Mouse (Mus musculus) thymus, adult 2 months (tissue): Measurements from ENCODE around the gene Tdp1. TPM values are rescaled to one million over a fixed set of nuclear protein-coding genes. Genes with fewer than 3 reads are reported as not detected.

Experiments
- DNase-seq: peaks from one replicate; pipeline ENCODE4 v3.0.0; 2021
- H3K27ac ChIP-seq: fragments of 200-500 bp; 2 replicates; pipeline ENCODE4 v1.5.1; 2012; ENCODE audit warnings: low read length, control low read depth; ENCODE audit not compliant: control insufficient read depth, insufficient read depth
- H3K27me3 ChIP-seq: fragments of 200-500 bp; 2 replicates; pipeline ENCODE4 v1.6.1; 2012; ENCODE audit warnings: mild to moderate bottlenecking, low read length, moderate library complexity, mixed read lengths; ENCODE audit not compliant: control insufficient read depth, insufficient read depth
- H3K36me3 ChIP-seq: fragments of 200-500 bp; 2 replicates; pipeline ENCODE4 v1.6.1; 2012; ENCODE audit warnings: mild to moderate bottlenecking, low read length, moderate library complexity; ENCODE audit not compliant: control insufficient read depth, insufficient read depth
- H3K4me1 ChIP-seq: fragments of 200-500 bp; replicated peaks from 2 replicates; pipeline ENCODE4 v1.6.1; 2012; ENCODE audit warnings: low read length; ENCODE audit not compliant: control insufficient read depth, insufficient read depth
- H3K4me3 ChIP-seq: fragments of 200-500 bp; 2 replicates; pipeline ENCODE4 v1.5.1; 2012; ENCODE audit warnings: mild to moderate bottlenecking, low read length, control low read depth, moderate library complexity; ENCODE audit not compliant: control insufficient read depth, insufficient read depth
- CTCF ChIP-seq: fragments of 200-500 bp; IDR thresholded peaks from 2 replicates; pipeline ENCODE4 v1.5.1; 2012; ENCODE audit warnings: mild to moderate bottlenecking, control low read depth, low read length, moderate library complexity, borderline replicate concordance; ENCODE audit not compliant: control insufficient read depth, poor library complexity, insufficient read depth; ENCODE audit errors: extremely low read depth
- POLR2A ChIP-seq: fragments of 200-500 bp; IDR thresholded peaks from 2 replicates; pipeline ENCODE4 v1.6.1; 2012; ENCODE audit warnings: mild to moderate bottlenecking, low read length, control low read depth, moderate library complexity; ENCODE audit not compliant: control insufficient read depth, poor library complexity, insufficient read depth; ENCODE audit errors: extremely low read depth
- WGBS: fragments of 180-500 bp; shearing (Covaris S2); methylation state at CpG from one replicate; pipeline ENCODE4 v1.1.7; 2018; 5-methylcytosine and 5-hydroxymethylcytosine counted together
- polyA plus RNA-seq: library from polyadenylated mRNA; depleted of rRNA; stranded (reverse); fragments of >200 nt; gene quantifications from 2 replicates; pipeline ENCODE4 v1.2.3, GENCODE M21; 2012

Gene Tdp1
- polyA plus RNA-seq, 1 experiment, result 33.9 TPM

GRCm38 (mm10) chr12:99849996-99850395 is 34.3 kb upstream of the Tdp1 start:
- TF ChIP-seq POLR2A, result no peak
- TF ChIP-seq CTCF, result no peak
- Histone ChIP-seq H3K4me1 (no peaks in the 10 kb centered on the region), H3K27me3 (no peaks in the 10 kb centered on the region), H3K27ac (no peak overlapping the region), H3K4me3 (no peak overlapping the region), H3K36me3 (no peaks in the 10 kb centered on the region)
- WGBS, result 97% methylated on average over 2 of the region's 2 CpGs
- DNase-seq, result no peak

GRCm38 (mm10) chr12:99853323-99854258 is 30.7 kb upstream of the Tdp1 start:
- H3K4me3 ChIP-seq, result no peak overlapping the region
- 96% methylated on average over 14 of the region's 14 CpGs for WGBS
- H3K4me1 ChIP-seq, result no peaks in the 10 kb centered on the region
- no peaks in the 10 kb centered on the region for H3K36me3 ChIP-seq
- H3K27ac ChIP-seq, result no peak overlapping the region
- no peak for DNase-seq
- TF ChIP-seq POLR2A (no peak), CTCF (no peak)
- H3K27me3 ChIP-seq, result no peaks in the 10 kb centered on the region

DNA sequence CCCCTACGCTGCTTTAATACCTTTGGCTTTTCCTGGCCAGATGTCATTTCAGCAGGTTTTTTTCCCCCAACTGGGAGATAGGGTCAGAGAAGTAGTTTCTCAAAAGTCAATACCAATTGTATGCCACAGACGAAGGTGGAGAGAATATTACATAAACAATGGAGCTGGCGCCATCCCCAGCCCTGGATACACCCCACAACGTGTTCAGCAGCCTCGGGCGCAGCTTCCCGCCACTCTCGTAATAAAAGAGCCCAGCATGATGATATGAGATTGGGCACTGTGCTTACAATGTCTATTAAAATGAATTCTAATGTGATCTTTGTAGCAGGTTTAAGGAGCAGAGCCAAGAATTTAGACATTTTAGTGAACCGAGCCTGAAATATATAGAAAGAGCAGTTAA is 28.3 kb upstream of the Tdp1 start:
- DNase-seq, result no peak
- Histone ChIP-seq H3K4me3 (no peak overlapping the region), H3K27ac (no peak overlapping the region), H3K36me3 (no peaks in the 10 kb centered on the region), H3K4me1 (no peaks in the 10 kb centered on the region), H3K27me3 (no peaks in the 10 kb centered on the region)
- TF ChIP-seq CTCF (no peak), POLR2A (no peak)
- 95% methylated on average over 9 of the region's 9 CpGs for WGBS

DNA sequence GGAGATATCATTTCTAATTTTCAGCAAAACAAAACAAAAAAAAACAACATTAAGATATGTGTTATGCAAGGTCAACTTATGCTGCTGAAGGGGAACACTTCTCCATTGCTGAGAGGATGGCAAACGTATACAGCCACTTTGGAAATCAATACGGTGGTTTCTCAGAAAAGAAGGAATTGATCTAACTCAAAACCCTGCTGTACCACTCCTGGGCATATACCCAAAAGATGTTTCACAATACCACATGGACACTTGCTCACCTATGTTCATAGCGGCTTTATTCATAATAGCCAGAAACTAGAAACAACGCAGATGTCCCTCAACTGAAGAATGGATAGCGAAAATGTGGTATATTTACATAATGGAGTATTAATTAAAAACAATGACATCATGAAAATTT is 25.7 kb upstream of the Tdp1 start:
- no peak for DNase-seq
- no peaks in the 10 kb centered on the region for H3K4me1 ChIP-seq
- no peak overlapping the region for H3K27ac ChIP-seq
- WGBS, result 96% methylated on average over 5 of the region's 5 CpGs
- TF ChIP-seq POLR2A (no peak), CTCF (no peak)
- no peaks in the 10 kb centered on the region for H3K36me3 ChIP-seq
- no peaks in the 10 kb centered on the region for H3K27me3 ChIP-seq
- no peak overlapping the region for H3K4me3 ChIP-seq

GRCm38 (mm10) chr12:99859391-99860100 is 24.8 kb upstream of the Tdp1 start:
- DNase-seq, result no peak
- no peaks in the 10 kb centered on the region for H3K27me3 ChIP-seq
- 94% methylated on average over 3 of the region's 3 CpGs for WGBS
- H3K36me3 ChIP-seq, result no peaks in the 10 kb centered on the region
- H3K27ac ChIP-seq, result no peak overlapping the region
- no peaks in the 10 kb centered on the region for H3K4me1 ChIP-seq
- no peak overlapping the region for H3K4me3 ChIP-seq
- TF ChIP-seq CTCF (no peak), POLR2A (no peak)

GRCm38 (mm10) chr12:99860981-99861380 is 23.3 kb upstream of the Tdp1 start:
- WGBS, result 91% methylated on average over 4 of the region's 4 CpGs
- H3K4me3 ChIP-seq, result no peak overlapping the region
- H3K4me1 ChIP-seq, result no peaks in the 10 kb centered on the region
- H3K27ac ChIP-seq, result no peak overlapping the region
- no peaks in the 10 kb centered on the region for H3K27me3 ChIP-seq
- no peaks in the 10 kb centered on the region for H3K36me3 ChIP-seq
- TF ChIP-seq CTCF, result no peak
- TF ChIP-seq POLR2A, result no peak
- DNase-seq, result no peak

- H3K36me3 ChIP-seq, result no peaks in the 10 kb centered on the region
- no peak for TF ChIP-seq CTCF
- TF ChIP-seq POLR2A, result no peak
- H3K27me3 ChIP-seq, result no peaks in the 10 kb centered on the region
- H3K4me3 ChIP-seq, result no peak overlapping the region
- H3K27ac ChIP-seq, result no peak overlapping the region
- no peak for DNase-seq
- no peaks in the 10 kb centered on the region for H3K4me1 ChIP-seq
These were observed 19.7 kb upstream of the Tdp1 start for GRCm38 (mm10) chr12:99864613-99865012.
